Mouse (Mus musculus) MEL (cell line): ENCODE results near the gene Ube2q1.

ENCODE experiments used
- CTCF ChIP-seq, 3 experiments: IDR thresholded peaks in 2 of 3; conservative IDR thresholded peaks in 1 of 3; 2 replicates each; pipeline ENCODE4 v1.5.1; 2011 to 2012; ENCODE audit warnings: low read length in 3 of 3, low read depth in 2 of 3, mild to moderate bottlenecking in 2 of 3, improper control_type of control experiment in 1 of 3, inconsistent platforms in 1 of 3, mixed read lengths in 1 of 3, moderate library complexity in 1 of 3; ENCODE audit not compliant: control insufficient read depth in 1 of 3, insufficient read depth in 1 of 3, poor library complexity in 1 of 3, severe bottlenecking in 1 of 3
- E2F4 ChIP-seq: IDR thresholded peaks from 2 replicates; pipeline ENCODE4 v1.6.1; 2011; ENCODE audit warnings: low read depth, low read length, improper control_type of control experiment, borderline replicate concordance
- EP300 ChIP-seq, 2 experiments: IDR thresholded peaks; 2 replicates each; pipeline ENCODE4 v1.6.1; 2011; ENCODE audit warnings: improper control_type of control experiment in 2 of 2, low read length in 2 of 2, low read depth in 1 of 2, mild to moderate bottlenecking in 1 of 2
- ETS1 ChIP-seq: IDR thresholded peaks from 2 replicates; pipeline ENCODE4 v1.6.1; 2012; ENCODE audit warnings: low read depth, mild to moderate bottlenecking, inconsistent platforms, low read length, improper control_type of control experiment, moderate library complexity
- GABPA ChIP-seq: IDR thresholded peaks from 2 replicates; pipeline ENCODE4 v1.6.1; 2012; ENCODE audit warnings: low read depth, mild to moderate bottlenecking, inconsistent platforms, low read length, improper control_type of control experiment, moderate library complexity
- GATA1 ChIP-seq: IDR thresholded peaks from 2 replicates; pipeline ENCODE4 v1.6.1; 2011; ENCODE audit warnings: low read depth, low read length, improper control_type of control experiment
- MYB ChIP-seq: IDR thresholded peaks from 2 replicates; pipeline ENCODE4 v1.6.1; 2011; ENCODE audit warnings: mild to moderate bottlenecking, low read depth, low read length, improper control_type of control experiment
- POLR2A ChIP-seq, 2 experiments: IDR thresholded peaks; 2 replicates each; pipeline ENCODE4 v1.6.1; 2011 to 2012; ENCODE audit warnings: low read length in 2 of 2, mild to moderate bottlenecking in 2 of 2, control low read depth in 1 of 2, improper control_type of control experiment in 1 of 2, low read depth in 1 of 2, moderate library complexity in 1 of 2; ENCODE audit not compliant: control insufficient read depth in 1 of 2, insufficient read depth in 1 of 2, poor library complexity in 1 of 2
- SMC3 ChIP-seq: IDR thresholded peaks from 2 replicates; pipeline ENCODE4 v1.6.1; 2011; ENCODE audit warnings: low read depth, low read length, improper control_type of control experiment
- TBP ChIP-seq: IDR thresholded peaks from 2 replicates; pipeline ENCODE4 v1.8.0; 2011; ENCODE audit warnings: low read depth, low read length, improper control_type of control experiment
- ZMIZ1 ChIP-seq: IDR thresholded peaks from 2 replicates; pipeline ENCODE4 v1.6.1; 2012; ENCODE audit warnings: low read depth, mild to moderate bottlenecking, inconsistent platforms, low read length, improper control_type of control experiment, moderate library complexity

DNA sequence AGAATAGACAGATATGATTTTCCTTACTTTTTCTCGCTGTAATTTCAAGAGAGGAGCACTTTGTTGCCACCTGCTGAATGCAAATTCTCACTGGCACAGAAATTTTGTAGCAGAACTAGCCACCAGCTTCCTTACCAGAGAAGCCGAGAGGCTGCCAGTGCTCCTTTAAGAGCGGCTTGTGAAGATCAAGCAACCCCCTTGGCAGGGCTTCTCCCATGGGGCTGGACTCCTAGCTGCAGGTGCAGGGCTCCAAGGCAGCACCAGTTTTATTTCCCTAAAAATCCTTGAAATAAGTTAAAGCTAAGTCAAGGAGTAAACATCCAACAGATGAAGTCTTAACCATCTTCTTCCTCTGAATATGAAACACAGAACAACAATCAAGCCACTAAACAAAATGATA lies 38.8 kb downstream of the Ube2q1 start:
- TF ChIP-seq SMC3 (no peak), GATA1 (no peak), ETS1 (no peak), POLR2A (IDR thresholded peaks at IDR 0.05; ENCODE audit: control insufficient read depth in 1 of 2, insufficient read depth in 1 of 2, low read depth in 1 of 2, low read length in 2 of 2, poor library complexity in 1 of 2) (no peak), MYB (no peak), EP300 (IDR thresholded peaks at IDR 0.05; ENCODE audit: low read depth in 1 of 2, low read length in 2 of 2) (no peak), E2F4 (no peak), CTCF (IDR thresholded peaks at IDR 0.05 in 2 of 3, conservative IDR thresholded peaks at IDR 0.05 in 1 of 3; ENCODE audit: control insufficient read depth in 1 of 3, insufficient read depth in 1 of 3, low read depth in 2 of 3, low read length in 3 of 3, poor library complexity in 1 of 3, severe bottlenecking in 1 of 3) (no peak), GABPA (no peak), ZMIZ1 (no peak), TBP (no peak)
